Mouse (Mus musculus) cerebellum, adult (tissue): ENCODE data around the gene Hoxa6.

ENCODE experiments used
- ATAC-seq: cut with Nextera tagmentation; 2 replicates; pipeline ENCODE4 v1.9.2; 2017; ENCODE audit warnings: mild to moderate bottlenecking, moderate library complexity, mixed read lengths; ENCODE audit not compliant: insufficient number of reproducible peaks, low FRiP score, low TSS enrichment

The Hoxa6 gene

GRCm38 (mm10) chr6:52208072-52208867, at the start of gene Hoxa6:
Hoxa6 (minus strand) TSS chr6:52208722.
- ATAC-seq = no peak

GRCm38 (mm10) chr6:52256956-52257355, 48.4 kb upstream of the Hoxa6 start:
- ATAC-seq = no peak

DNA sequence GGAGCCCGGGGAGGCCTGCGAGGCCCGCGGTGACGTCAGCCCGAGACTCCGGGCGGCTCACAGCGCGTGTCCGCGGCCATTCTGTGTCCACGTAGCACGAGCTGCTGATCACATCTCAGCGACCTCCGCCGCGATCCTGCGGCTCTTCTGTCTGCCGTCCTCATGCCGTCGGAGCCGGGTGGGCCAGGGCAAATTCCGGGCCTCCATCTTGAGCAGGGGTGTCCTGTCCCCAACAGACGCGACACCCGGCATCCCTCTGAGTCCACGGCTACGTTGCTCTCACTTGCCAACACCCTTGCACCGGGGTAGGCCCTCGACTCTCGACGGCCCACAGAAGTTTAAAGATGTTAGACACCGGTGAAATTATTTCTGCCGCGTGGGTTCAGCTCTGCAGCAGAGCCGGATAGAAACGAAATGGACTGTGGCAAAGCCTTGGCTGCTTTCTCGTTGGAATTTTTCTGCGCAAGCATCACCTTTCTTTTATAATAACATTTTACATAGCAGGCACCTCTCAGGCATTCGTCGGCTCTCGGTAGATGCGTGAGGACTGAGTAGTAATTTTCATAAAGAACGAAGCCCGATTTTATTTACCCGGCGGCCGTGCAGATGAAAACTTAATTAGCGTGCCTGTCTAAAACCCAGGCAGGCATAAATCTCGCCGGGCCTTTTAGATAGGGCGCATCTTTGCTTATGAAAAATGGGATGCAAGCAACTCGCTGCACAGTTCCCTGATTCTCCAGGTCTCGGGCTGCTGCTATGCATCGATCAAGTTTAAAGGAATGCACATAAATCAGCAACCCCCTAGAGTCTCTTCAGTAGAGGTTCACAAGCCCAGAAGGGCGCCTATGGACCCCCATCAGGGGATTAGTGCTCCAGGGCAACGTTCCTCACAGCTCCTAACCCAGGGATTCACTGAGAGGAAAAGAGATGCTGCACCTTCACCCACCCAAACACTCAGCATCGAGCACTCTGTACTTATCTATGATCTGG, 45.3 kb upstream of the Hoxa6 start:
- ATAC-seq = no peak

- no peak for ATAC-seq
Observed at GRCm38 (mm10) chr6:52252775-52253376, 44.4 kb upstream of the Hoxa6 start.

GRCm38 (mm10) chr6:52252016-52252774, 43.7 kb upstream of the Hoxa6 start:
- ATAC-seq = no peak

DNA sequence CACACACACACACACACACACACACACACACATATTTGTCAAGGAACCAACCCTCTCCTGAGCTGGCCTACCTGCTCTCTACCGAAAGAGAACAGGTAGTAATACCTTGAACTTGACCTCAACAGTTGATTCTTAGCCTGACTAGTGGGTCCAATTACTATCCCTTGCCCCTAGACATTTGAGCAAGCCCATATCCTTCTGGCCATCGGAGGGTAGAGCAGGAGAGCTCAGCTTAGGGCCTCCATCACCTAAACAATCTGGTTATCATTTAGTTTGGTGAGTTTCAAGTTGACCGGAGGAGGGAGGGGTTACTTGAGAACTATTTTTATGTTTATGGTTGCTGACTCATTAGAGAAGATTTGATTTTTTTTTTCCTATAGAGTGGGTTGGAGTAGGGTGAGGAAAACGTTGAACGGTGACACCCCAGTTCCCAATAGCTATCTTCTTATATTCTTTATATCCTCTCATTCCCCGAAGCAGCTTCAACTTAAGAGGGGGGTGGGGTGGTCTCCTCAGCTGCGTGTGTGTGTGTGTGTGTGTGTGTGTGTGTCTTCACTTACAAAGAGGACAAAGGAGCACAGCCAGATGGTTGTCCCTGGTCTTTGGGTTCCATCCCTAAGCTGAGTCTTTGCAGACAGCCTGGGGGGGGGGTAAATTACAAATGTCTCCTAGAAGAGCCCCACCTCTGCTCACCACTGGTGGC, 42.8 kb upstream of the Hoxa6 start:
- ATAC-seq = no peak

DNA sequence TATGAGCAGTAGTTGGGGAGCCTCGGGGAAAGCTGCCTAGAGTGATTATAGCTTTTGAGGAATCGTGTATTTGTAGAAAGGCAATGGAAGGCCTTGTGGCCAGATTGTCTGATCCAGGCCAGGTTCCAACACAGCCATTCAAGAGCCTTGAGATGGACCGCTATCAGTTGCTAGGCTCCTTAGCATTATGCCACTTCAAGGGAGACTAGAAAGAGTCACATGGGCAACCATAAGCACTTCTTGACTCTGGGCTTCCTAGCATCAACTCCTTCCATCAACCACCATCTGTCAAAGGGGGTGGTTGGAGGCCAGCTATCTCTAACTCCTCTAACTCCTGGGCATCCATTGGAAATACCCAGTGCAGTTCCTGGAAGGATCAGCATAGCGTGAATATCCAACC, 41.3 kb upstream of the Hoxa6 start:
- no peak for ATAC-seq

GRCm38 (mm10) chr6:52249415-52249738, 40.9 kb upstream of the Hoxa6 start:
- ATAC-seq = no peak

GRCm38 (mm10) chr6:52248638-52249414, 40.3 kb upstream of the Hoxa6 start:
- ATAC-seq = no peak

DNA sequence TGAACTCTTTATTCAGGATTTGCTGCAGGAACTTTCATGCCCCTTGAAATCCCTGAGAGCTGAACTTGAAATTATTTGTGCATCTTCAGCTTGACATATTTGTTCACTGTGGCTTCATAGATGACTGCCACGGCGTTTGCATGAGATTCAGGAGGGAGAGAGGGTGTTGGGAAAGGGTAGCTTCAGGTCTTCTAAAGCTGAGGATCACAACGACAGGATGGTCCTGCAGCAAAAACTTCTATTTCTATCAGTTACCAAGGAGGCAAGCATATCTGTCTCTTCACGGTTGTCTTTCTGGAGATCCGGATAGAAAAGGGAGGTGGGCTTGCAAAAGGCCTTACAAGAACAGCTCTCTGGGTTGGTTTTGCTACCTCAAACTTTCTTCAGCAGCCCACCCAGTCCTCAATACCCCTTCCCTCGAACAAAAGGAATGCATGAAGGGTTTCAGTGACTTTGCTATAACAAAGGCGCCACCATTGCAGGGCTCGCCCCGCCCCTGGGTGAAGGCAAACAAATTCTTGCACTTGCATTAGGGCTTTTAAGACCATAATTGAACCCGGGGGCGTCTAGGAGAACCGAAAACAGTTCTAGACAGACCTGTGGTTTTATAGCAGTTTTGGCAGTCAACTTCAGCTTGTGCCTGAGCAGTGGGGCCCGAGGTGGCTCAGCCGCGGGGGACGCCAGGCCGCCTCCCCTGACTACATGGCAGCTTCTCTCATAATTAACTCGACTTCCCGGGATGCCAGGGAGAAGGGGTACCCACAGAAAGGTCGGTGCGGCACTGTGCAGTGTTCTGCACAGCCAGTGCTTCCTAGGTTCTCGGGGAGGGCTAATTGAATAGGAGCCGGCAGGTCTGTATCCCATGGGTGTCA, 39.5 kb upstream of the Hoxa6 start:
- ATAC-seq = no peak

GRCm38 (mm10) chr6:52246916-52247315, 38.4 kb upstream of the Hoxa6 start:
- ATAC-seq = no peak

GRCm38 (mm10) chr6:52246403-52246803, 37.9 kb upstream of the Hoxa6 start:
- ATAC-seq = no peak

- ATAC-seq = no peak
Observed at GRCm38 (mm10) chr6:52245757-52246142, 37.2 kb upstream of the Hoxa6 start, which contains the start of gene Hoxa11. Hoxa11 (minus strand) TSS chr6:52245810.

DNA sequence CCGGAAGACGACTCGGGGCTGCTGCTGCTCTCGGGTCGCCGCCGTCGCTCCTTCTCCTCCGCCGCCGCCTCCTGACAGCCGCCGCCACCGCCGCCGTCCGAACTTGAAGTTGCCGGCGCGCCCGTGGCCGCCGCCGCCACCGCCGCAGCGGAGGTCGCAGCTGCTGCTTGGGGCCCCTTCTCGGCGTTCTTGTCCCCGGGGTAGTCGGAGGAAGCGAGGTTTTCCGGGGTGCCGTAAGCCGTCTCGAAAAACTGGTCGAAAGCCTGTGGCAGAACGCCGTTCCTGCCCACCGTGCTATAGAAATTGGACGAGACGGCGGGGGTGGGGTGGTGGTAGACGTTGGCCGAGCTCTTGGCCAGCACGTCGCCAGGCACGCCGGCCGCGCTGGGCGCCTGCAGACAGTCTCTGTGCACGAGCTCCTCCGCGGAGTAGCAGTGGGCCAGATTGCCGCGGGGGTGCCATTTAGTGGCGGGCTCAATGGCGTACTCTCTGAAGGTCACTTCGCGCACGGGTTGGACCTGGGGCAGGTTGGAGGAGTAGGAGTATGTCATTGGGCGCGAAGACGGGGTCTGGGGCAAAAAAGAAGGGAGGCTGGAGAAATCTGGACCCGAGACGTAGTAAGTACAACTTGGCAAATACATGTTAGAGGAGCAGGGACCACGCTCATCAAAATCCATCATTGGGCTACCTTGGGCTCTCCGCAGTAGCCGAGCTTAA, 36.7 kb upstream of the Hoxa6 start:
- ATAC-seq = no peak

- ATAC-seq = no peak
Observed at GRCm38 (mm10) chr6:52244471-52245039, 36.0 kb upstream of the Hoxa6 start.

DNA sequence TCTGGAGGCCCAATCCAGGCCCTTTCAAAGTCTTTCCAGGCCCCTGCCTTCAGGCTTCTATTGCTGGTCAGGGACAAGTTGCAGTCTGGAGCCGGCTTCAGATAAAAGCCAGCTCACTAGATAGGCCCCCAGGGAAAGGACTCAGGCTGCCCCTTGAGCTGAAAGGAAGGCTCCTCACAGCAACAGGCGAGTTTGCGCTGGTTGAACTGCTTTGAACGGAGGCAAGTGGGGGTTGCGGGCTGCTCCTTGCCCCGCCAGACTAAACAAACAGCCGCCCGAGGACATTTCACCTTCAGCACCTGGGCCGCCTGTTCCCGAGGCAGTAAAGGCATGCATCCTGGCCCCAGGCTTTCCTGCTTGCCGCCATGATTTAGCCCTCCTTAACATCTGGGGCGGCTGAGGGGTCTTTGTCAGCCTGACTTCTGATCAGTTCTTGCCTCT, 35.2 kb upstream of the Hoxa6 start:
- ATAC-seq = no peak

- no peak for ATAC-seq
Observed at GRCm38 (mm10) chr6:52242801-52243332, 34.3 kb upstream of the Hoxa6 start.
